Mouse (Mus musculus) embryo, embryonic 11.5 days (tissue): ENCODE results near the gene Atxn1.

Source experiments
- DNase-seq: peaks from one replicate; pipeline ENCODE4 v3.0.0-alpha.2; 2012; ENCODE audit warnings: low read depth, low spot score

Atxn1 gene

DNA sequence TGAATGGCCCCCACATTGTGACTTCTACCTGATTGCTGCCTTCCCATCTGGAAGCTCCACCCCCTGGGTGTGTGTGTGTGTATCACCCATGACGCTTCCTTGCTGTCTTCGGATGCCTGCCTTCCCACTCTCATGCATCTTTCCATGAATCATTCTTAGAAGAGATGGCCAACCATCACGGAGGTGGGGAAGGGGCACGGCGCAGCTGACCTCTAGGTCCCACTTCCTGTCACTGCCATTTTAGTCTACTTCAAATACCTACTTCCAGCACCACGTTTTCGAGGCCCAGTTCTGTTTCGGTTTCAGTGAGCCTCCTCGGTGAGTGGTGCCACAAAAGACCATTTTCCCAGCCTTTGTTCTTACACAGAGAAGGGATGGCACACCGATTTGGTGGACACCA, 99.2 kb downstream of the Atxn1 start:
- no peak for DNase-seq

DNA sequence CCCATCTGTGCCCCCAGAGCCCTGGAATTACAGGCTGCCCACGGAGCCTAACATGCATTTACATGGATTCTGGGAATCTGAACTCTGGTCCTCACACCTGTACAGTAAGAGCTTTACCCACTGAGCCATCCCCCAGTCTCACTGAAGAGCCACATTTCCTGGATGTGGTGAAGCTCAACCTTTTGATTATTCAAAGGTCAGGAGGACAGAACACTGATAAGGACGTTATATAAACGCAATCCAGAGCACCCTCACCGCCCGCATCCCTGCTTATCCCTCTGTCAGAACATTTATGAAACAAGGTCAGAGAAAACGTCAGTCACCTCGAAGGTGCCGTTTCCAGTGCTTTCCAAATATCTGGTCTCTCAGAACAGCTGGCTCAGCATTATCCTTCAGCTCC, 101.0 kb downstream of the Atxn1 start:
- no peak for DNase-seq

DNA sequence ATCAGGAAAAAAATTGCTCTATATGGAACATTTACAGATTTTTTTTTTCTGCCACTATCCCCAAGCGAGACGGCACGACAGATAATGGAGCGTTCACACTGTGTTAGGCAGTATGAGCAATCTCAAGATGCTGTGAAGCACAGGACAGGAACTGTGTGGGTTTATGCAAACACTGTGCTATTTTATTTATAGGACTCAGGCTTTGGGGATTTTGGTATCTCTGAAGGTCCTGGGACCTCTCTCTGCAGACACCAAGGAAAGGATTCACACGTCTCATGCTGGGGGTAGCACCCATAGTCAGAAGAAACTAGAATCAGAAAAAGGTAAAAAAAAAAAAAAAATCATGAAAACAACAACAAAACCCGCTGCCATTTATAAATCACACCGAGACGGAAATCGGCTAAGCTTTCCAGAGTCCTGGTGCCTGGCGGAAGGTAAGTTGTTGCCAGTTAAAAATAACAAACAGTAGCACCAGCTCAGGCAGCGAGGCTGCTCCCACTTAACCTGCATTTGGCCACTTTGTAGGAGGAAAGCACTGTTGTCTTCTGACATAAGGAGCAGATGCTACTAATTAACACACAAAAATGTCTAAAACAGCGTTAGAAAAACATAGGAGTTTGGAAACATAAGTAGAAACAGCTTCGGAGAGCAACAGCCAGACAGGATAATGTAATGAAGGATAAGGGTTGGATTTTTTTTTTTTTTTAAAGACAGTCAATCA, 102.8 kb downstream of the Atxn1 start:
- DNase-seq, result no peak

DNA sequence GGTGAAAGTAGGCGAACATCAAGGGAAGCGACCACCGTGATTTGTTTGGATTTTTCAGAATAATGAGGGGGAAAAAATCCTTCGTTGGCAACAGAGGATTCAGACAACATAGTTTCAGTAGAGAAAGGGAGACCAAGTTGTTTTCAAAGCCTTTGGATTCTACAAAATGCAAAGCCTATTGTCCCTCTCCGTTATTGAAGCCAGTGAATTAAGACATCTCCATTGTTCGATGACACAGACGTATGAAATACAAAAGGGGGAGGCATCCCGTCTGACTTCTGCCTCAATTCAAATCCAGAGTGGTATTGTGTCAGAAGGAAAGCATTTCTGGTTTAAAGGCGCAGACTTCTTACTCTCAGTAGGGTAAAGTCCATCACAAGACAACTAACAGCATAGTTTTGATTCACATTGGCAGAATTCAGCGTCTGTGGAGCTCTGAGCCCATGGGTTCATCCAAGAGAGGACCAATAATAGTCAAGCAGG, 103.7 kb downstream of the Atxn1 start:
- no peak for DNase-seq

DNA sequence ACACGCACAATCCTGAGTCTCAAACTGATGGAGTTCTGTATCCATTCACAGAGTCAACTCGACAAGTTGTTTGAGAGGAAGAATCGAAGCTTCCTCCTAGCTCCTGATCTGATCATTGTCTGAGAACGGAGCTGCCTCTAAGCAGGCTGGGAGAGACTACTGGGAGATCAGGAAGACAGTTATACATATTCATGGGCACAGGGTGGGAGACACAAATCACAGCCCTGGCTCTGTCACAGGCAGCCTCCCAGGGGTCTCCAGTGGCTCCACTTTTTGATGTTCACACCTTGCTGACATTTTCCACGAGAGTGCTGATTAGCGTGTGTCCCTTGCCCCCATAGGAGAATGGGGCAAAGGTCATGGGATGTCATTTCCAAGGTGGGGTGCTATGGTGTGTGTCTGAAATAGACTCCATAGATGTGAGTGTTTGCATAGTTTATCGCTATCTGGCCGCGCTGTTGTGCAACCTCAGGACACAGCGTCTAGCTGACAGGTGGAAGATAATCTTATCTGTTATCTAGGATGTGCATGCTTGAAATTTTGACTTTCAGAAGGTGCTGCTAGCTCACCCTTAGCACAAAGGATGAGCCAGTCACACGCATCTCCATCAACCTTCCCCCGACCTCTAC, 105.6 kb downstream of the Atxn1 start:
- no peak for DNase-seq

DNA sequence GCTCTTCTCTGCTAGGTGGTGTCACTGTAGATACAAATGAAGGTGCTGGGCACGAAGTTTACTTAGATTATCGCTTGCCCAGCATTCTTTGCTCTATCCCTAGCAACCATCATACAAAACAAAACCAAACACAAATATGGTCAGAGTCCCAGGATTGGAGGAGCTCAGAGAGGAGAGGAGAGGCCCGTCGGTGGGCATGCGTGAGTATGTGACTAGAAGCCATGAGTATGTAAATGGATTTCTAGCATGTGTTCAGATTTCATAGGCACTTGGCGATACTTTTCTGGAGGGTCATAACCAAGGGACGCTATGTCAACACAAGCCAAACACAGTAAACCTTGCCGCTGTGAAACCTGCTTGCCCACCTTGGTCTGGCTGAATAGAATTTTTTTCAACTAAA, 107.4 kb downstream of the Atxn1 start:
- no peak for DNase-seq

DNA sequence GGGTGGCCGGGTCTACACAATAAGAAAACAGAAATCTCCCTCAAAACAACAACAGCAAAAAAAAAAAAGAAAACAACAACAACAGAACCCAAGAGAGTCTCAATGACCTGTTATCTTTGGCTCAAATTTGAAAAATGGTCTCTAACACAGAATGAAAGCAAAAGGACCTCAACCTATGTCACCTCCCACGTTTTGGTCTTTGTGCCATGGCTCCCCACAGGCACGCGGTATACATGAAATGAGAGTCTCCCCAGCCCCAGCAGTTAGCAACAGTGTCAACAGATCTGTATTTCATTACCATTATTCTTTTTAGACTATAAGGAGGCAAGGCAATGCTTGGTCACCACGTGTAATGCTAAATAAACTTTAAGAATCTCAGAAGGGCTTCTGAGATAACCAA, 110.3 kb downstream of the Atxn1 start:
- DNase-seq, result no peak

DNA sequence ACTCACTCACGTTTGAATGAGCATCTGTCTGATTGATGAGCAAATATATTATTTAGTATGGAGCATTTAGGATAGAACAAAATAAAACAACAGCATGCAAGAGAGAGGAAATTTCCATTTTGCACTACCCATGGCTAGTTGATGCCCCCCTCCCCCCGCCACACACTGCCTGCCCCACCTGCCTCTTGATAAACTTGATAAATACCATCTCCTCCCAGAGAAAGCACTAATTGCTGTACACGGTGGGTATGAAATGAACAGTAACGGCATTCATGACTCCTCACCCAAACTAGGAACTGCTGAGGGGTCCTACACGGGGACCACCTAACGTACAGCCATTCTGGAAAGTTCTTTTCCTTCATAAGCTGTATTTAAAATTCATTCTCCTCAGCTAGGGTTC, 111.1 kb downstream of the Atxn1 start:
- no peak for DNase-seq

DNA sequence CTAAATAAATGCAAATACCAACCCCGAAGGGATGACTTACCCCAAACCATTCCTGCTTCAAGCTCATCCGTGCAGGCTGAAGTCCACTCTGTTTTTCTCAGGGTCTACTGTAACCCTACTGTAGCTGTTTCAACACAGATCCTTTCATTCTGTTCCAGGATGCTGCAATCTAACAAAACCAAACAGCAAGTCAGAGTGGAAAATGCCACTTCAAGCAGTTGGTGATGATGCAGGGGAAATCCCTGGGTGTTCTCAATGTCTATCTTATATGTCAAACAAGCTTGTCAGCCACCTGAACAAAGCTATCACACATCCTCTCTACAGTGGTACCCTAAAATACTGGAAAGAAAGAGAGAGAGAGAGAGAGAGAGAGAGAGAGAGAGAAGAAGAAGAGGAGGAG, 112.5 kb downstream of the Atxn1 start:
- DNase-seq, result no peak

DNA sequence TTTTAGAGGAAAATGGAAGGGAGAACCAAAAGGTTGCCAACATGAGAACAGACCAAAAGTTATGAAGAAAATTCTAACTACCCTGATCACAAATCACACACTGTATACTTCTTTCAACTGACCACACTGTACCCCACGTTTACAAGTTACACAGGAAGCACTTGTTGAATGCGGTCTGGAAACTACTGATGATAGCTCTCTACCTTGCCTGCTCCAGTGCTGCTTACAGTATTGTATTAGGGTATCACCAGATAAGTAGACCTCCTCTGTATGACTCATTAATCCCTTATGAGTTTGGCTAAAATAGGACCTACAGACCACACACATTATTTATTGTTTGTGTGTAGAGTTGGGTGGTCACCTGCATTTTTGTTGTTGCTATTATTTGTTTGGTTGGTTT, 113.1 kb downstream of the Atxn1 start:
- no peak for DNase-seq

DNA sequence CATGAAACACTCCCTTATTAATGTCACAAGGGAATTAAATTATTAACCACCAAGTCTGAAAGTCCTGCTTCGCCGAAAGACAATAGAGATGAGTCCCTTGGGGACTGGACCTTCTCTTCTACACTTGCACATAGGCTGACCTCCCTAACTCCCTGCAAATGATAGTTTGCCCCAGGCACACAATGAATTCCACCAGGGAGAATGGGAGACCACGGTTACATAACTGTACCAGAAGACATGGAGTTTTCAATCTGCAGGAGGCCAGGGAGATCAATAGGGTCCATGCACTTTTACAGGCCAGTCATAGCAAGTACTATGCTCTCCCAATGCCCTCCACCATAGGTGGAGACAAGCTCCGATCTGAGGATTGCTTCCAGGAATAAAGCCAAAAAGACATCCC, 113.7 kb downstream of the Atxn1 start:
- no peak for DNase-seq

DNA sequence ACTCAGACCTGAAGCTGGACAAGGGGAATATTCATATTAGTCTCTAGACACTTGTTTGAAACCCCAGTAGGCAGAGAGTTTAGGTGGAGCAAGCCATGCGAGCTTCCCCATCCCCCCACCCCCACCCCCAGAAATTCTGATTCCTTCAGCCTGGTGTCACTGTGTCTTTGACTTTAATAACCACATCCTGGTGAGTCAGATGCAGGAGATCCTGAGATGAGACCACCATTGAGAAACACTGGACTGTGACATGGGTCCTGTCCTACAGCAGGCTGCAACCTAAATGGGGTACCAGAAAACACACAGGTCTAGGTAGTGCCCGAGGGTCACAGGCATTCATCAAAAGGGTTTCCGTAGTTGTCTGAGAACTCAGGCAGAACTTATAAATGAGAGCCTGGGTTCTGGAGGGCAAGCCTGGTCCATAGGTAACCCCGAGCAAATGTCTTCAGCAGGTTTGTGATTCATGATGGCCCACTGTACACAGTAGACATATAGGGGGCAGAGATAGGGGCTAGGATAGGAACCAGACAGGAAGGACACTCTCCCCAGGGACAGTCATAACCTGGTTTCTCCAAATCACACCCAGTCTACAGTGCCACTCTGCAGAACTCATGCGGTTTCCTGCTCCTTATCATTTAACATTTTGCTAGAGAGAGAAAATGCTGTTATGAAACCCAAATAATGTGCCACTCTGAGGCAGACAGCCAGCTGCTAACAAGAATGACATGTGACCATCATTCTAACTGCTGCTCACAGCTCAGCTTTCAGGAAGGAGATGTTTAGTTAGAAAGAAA, 114.4 kb downstream of the Atxn1 start:
- no peak for DNase-seq

DNA sequence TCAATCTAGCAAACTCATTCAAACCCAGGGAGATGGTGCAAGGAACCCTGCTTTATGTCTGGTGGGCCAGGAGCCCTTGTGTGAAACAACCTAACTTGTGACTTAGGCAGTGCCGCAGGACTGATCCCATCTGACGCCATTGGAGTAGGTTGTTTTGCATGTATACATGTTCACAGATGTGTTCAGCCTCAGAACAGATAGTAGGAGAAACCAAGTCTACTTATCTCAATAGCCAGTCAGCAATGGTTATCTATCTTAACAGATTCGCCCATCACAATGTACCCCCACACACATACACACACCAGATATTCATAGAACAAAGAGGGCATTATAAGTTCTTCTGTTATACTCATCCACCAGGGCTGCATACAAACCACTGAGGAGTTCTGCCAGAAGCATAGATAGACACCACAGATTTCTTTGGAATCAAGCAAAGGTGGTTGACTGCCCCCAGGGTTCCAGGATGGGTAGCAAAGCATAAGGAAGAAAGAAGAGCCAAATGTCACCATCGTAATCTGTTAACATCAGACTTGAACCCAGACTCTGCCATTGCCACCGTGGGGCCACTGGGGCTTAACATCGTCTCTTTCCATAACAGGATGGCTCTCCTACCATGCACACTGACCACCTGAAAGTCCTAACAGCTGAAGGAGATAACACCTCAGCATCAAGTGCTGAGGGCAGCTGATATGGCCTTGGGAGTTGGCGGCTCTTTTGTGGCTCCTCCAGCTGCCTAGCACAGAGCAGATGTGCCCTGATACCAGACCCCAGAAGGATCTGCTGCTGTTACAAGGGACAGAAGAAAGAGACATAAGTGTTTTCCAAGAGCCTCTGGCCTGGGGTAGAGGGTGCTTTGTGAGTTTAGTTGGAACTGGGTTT, 115.4 kb downstream of the Atxn1 start:
- peak; percentile 11 for DNase-seq

DNA sequence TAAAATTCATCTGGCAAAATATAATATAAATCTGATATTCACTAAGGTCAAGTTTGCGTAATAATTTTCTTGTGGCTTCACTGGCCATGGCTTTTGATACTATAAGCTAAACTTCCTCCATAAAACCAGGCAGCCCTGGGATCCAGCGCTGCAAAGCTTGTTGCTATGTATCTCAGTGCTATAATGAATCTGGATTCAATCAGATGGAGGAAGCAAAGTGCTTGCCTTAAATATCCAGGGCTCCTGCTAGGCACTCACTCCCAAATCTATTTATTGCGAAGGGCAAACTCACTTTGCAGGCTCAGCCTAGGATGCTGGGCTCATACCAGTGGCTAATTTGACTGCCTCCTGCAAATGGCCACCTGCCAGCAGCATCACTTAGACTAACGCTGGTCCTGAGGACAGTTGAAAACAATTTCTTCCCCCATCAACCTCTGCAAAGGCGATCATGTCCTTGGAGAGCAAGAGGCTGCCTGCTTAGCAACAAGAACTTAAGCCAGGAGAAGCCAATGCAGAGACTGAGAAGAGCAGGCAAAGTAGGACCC, 122.2 kb downstream of the Atxn1 start:
- DNase-seq, result no peak

DNA sequence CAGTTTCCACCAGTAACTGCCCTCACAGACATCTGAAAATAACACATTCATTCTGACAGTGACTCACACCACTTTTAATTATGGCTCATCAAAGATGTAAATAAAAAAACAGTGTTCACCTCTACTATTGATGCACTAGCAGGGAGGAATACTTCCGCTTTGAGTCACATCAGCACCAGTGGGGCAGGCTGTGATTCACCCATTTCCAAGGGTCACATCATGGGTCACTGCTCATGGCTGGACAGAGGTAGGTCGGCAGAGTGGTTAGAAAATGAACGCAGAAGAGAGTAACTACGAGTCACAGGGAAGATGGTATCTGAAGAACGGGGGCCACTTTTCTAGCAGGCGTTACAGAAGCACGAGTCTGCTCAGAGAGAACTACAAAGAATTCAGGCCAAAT, 124.9 kb downstream of the Atxn1 start:
- no peak for DNase-seq

DNA sequence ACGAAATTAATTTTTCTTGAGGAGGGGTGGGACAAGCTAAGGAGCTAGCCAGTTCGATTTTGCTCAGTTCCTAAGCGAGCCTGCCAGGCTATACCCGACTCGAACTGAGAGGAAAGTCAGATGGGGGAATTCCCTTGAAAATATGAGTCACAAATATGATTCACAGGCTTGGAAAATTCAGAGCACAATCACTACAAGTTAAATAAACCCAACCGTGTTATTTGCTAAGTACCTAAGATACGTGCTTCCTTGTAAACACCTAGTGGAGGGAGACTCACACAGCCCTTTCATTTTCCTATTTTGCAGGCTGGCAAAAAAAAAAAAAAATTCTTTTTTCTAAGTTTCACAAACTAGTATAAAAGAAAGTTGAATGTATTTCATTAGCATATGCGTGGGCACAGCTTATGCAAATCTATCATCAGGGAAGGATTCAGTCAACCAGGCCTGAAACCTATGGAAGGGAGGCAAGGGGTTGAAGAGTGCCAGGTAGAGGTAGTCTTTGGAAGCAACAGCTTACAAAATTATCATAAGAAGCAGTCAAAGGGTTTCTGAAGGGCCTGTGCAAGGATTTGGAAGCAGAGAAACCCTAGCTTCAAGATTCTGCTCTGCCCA, 127.1 kb downstream of the Atxn1 start:
- DNase-seq, result no peak

DNA sequence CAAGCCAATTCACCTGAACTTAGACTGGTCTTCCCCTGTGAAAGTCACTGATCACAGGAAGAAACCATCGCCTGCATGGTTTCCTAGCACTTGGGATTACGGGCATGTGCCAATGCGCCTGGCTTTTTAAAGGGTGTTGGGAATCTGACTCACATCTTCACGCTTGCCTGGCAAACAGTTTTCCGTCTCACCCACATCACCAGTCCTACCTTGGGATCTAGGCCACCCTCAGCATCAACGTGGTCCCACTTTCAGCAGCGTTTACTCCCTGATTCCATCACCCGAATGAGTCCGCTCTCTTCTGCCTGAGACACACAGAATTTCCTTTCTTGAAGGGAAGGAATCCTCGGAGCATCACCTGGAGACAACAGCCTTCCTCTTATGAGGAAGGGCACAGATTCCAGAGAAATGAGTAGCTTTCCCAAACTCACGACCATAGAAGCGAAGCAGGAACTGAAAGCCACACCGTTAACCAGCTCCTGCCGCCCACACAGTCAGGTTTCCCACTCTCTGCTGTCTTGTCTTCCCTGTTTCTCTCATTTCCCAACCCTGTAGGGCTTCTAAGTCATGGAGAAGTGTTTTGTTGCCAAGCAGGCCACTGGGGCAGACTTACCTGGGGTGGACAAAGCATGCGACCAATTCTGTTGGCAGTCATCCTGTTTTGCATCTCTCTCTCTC, 128.3 kb downstream of the Atxn1 start:
- DNase-seq, result no peak

DNA sequence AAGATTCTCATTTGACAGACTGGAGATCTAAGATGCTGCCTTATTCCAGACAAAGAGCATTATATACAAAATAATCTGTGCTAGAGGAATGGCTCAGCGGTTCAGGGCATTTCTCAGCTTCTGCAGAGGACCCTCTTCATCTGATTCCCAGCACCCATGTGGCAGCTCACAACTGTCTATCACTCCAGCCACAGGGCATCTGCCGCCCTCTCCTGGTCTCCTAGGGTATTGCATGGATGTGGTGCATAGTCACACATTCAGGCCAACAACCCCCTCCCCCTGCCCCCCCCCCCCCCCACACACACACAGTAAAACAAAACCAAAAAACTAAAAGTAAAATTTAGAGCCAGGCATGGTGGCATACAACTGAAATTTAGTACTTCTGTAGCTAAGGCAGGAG, 130.5 kb downstream of the Atxn1 start:
- DNase-seq, result no peak

DNA sequence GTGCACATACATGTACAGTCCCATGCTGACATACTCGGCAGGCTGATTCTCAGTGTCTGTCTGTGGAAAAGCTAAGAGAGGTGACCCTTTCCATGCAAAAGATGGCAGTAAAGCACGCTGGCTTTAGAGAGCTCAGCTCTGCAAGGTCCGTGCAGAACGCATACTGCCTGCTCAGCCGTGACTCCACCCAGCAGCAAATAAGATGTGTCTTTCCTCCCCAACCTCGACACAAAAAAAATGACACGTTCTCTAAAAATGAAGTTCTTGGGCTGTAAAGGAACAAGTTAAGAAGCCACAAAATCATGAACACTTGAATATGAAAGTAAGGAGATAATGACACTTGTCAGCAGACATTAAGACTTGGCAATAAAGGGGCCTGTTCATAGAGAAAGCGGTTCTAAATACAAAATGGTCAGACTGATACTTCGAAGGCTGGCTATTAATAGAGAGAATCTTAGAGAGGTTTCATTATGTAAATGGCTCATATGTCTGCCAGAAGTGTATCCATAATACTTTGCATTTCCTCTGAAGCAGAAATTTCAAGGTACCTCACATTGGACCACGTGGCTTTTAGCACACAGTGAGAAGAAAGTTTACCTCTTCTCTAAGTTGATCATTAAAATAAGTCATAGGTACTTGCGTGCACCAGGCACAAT, 132.0 kb downstream of the Atxn1 start:
- no peak for DNase-seq
